Comparison of ENCODE assay signal across 9 mouse cellular contexts in the genomic region with DNA sequence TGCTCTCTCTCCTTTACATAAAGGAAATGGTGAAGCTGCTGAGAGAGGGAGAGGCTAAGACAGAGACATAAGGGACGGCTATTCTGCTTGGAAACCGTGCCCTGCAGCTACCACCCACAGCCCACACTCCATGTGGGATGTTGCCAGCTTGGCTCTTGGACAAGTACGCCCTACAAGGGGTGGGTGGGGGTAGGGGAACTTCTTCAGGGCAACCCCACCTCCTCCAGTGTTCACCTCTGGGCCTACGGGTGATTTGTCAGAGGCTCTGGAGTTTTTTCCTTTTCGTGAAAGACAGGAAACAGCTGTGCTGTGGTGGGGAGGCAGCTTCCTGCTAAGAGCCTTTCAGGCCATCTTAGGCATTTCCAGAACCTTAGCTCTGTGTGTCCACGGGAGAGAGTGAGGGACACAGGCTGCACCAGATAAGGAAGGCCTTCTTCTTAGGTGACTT. TPM values are rescaled to one million over a fixed set of nuclear protein-coding genes. Genes with fewer than 3 reads are reported as not detected.
DNase-seq lines count a peak whose midpoint lies in the region; ATAC-seq and TF ChIP-seq lines count a peak whose summit lies in the region.
"Had no signal": no experiment of that assay in that cellular context is flagged by ENCODE, and none has a peak within 500 bp of the region (broad histone marks: within the 10 kb centered on the region; RNA-seq: fewer than 3 reads in every experiment).

No protein-coding gene starts in this region.

- no peak for TF ChIP-seq CTCF in kidney, postnatal 0 days (IDR thresholded peaks at IDR 0.05; ENCODE audit: low read depth)
- TF ChIP-seq CTCF in lung, postnatal 0 days (IDR thresholded peaks at IDR 0.05) = no peak

- no peaks in the 10 kb centered on the region for H3K4me1 ChIP-seq in hindbrain, embryonic 11.5 days (replicated peaks; ENCODE audit: control insufficient read depth, insufficient read depth, low read length)
- H3K4me1 ChIP-seq in hindbrain, embryonic 12.5 days = peaks cover 3% of the 10 kb centered on the region; the same call in 1 of the 2 replicates
- H3K4me1 ChIP-seq in kidney, postnatal 0 days (replicated peaks; ENCODE audit: insufficient read depth, low read length) = no peaks in the 10 kb centered on the region
- H3K4me1 ChIP-seq in lung, postnatal 0 days (ENCODE audit: insufficient read depth, low read depth, low read length) = no peaks in the 10 kb centered on the region; the same call in 1 of the 2 replicates
- H3K4me1 ChIP-seq in midbrain, embryonic 11.5 days (ENCODE audit: control insufficient read depth, insufficient read depth, low read length) = no peaks in the 10 kb centered on the region

- no peaks in the 10 kb centered on the region for H3K9me3 ChIP-seq in hindbrain, embryonic 11.5 days (ENCODE audit: control insufficient read depth, low read length)
- no peaks in the 10 kb centered on the region for H3K9me3 ChIP-seq in hindbrain, embryonic 12.5 days (replicated peaks)
- H3K9me3 ChIP-seq in kidney, postnatal 0 days (replicated peaks; ENCODE audit: low read length) = no peaks in the 10 kb centered on the region
- no peaks in the 10 kb centered on the region for H3K9me3 ChIP-seq in lung, postnatal 0 days (ENCODE audit: low read length)
- no peaks in the 10 kb centered on the region for H3K9me3 ChIP-seq in midbrain, embryonic 11.5 days (ENCODE audit: control insufficient read depth, low read length)

- H3K9ac ChIP-seq in hindbrain, embryonic 11.5 days (ENCODE audit: low read depth, low read length) = no peak overlapping the region
- no peak overlapping the region for H3K9ac ChIP-seq in hindbrain, embryonic 12.5 days
- no peak overlapping the region for H3K9ac ChIP-seq in kidney, postnatal 0 days (ENCODE audit: low read depth, low read length)
- H3K9ac ChIP-seq in lung, postnatal 0 days (replicated peaks; ENCODE audit: low read depth) = no peak overlapping the region
- H3K9ac ChIP-seq in midbrain, embryonic 11.5 days (ENCODE audit: low read length) = no peak overlapping the region

- DNase-seq in hindbrain, embryonic 11.5 days (ENCODE audit: low spot score) = peak; percentile 10
- DNase-seq in adrenal gland, postnatal 25 days = peak; percentile 15
- peak; percentile 58 for DNase-seq in heart, adult 8-10 months (ENCODE audit: low spot score)
- DNase-seq in kidney, postnatal 0 days (ENCODE audit: low spot score) = peak; percentile 83
- DNase-seq in lung, postnatal 0 days (ENCODE audit: low spot score) = peak; percentile 88
- DNase-seq in midbrain, embryonic 11.5 days (ENCODE audit: low spot score, missing footprints) = no peak
- no peak for DNase-seq in cerebellum, postnatal 4 days (ENCODE audit: low spot score in 2 of 2)

- WGBS in hindbrain, embryonic 11.5 days = 54% methylated on average over 6 of the region's 6 CpGs
- WGBS in hindbrain, embryonic 12.5 days = 50% methylated on average over 6 of the region's 6 CpGs
- WGBS in kidney, postnatal 0 days = 5% methylated on average over 6 of the region's 6 CpGs
- WGBS in lung, postnatal 0 days = 12% methylated on average over 6 of the region's 6 CpGs
- 57% methylated on average over 6 of the region's 6 CpGs for WGBS in midbrain, embryonic 11.5 days

- H3K27ac ChIP-seq in hindbrain, embryonic 11.5 days (ENCODE audit: low read depth, low read length) = no peak overlapping the region
- H3K27ac ChIP-seq in hindbrain, embryonic 12.5 days = no peak overlapping the region
- peak overlapping the region; percentile 80 for H3K27ac ChIP-seq in kidney, postnatal 0 days
- H3K27ac ChIP-seq in lung, postnatal 0 days (ENCODE audit: low read length) = peak overlapping the region; percentile 60; the same call in 1 of the 2 replicates
- no peak overlapping the region for H3K27ac ChIP-seq in midbrain, embryonic 11.5 days (ENCODE audit: low read depth, low read length)

- peak; percentile 75 for TF ChIP-seq EP300 in lung, postnatal 0 days (IDR thresholded peaks at IDR 0.05)

- no peak overlapping the region for H3K4me3 ChIP-seq in hindbrain, embryonic 11.5 days (ENCODE audit: low read depth, low read length)
- H3K4me3 ChIP-seq in hindbrain, embryonic 12.5 days = no peak overlapping the region
- no peak overlapping the region for H3K4me3 ChIP-seq in kidney, postnatal 0 days (replicated peaks; ENCODE audit: low read depth, low read length)
- H3K4me3 ChIP-seq in lung, postnatal 0 days (ENCODE audit: low read depth, low read length) = no peak overlapping the region
- no peak overlapping the region for H3K4me3 ChIP-seq in midbrain, embryonic 11.5 days (ENCODE audit: low read depth, low read length)

- no peak for ATAC-seq in hindbrain, embryonic 11.5 days (ENCODE audit: low FRiP score)
- ATAC-seq in hindbrain, embryonic 12.5 days (ENCODE audit: low FRiP score) = no peak
- peak; percentile 54 for ATAC-seq in kidney, postnatal 0 days (replicated peaks; ENCODE audit: low FRiP score, low read depth)
- ATAC-seq in lung, postnatal 0 days = peak; percentile 92
- no peak for ATAC-seq in midbrain, embryonic 11.5 days (ENCODE audit: low FRiP score)

- no peaks in the 10 kb centered on the region for H3K36me3 ChIP-seq in hindbrain, embryonic 11.5 days (ENCODE audit: control insufficient read depth, insufficient read depth, low read length)
- no peaks in the 10 kb centered on the region for H3K36me3 ChIP-seq in hindbrain, embryonic 12.5 days
- no peaks in the 10 kb centered on the region for H3K36me3 ChIP-seq in kidney, postnatal 0 days (ENCODE audit: insufficient read depth, low read length)
- H3K36me3 ChIP-seq in lung, postnatal 0 days (ENCODE audit: insufficient read depth, low read length) = no peaks in the 10 kb centered on the region
- no peaks in the 10 kb centered on the region for H3K36me3 ChIP-seq in midbrain, embryonic 11.5 days (ENCODE audit: control insufficient read depth, insufficient read depth, low read length)

- H3K27me3 ChIP-seq in hindbrain, embryonic 11.5 days (ENCODE audit: control insufficient read depth, insufficient read depth, low read length) = no peaks in the 10 kb centered on the region
- H3K27me3 ChIP-seq in hindbrain, embryonic 12.5 days = no peaks in the 10 kb centered on the region
- H3K27me3 ChIP-seq in kidney, postnatal 0 days (ENCODE audit: insufficient read depth, low read length) = no peaks in the 10 kb centered on the region
- H3K27me3 ChIP-seq in lung, postnatal 0 days (replicated peaks; ENCODE audit: insufficient read depth, low read length) = no peaks in the 10 kb centered on the region
- H3K27me3 ChIP-seq in midbrain, embryonic 11.5 days (ENCODE audit: control insufficient read depth, insufficient read depth, low read length) = no peaks in the 10 kb centered on the region

- H3K4me2 ChIP-seq in hindbrain, embryonic 11.5 days (replicated peaks; ENCODE audit: low read depth, low read length) = no peak overlapping the region
- no peak overlapping the region for H3K4me2 ChIP-seq in hindbrain, embryonic 12.5 days (replicated peaks)
- peak overlapping the region; percentile 35; the same call in 1 of the 2 replicates for H3K4me2 ChIP-seq in kidney, postnatal 0 days (ENCODE audit: low read length)
- 0 out of 2 replicates have a peak overlapping the region, but pooled peaks have one; percentile 3 for H3K4me2 ChIP-seq in lung, postnatal 0 days (replicated peaks; ENCODE audit: low read depth, low read length)
- no peak overlapping the region for H3K4me2 ChIP-seq in midbrain, embryonic 11.5 days

RNA-seq across cellular contexts. Expression of a gene that starts 17.1 kb away (rescaled TPM):
- 262 and 270 TPM in 2 replicates for polyA plus RNA-seq in hindbrain, embryonic 11.5 days (2014; fragmentation: Nextera tagmentation; extraction: Ambion mirVana)
- polyA plus RNA-seq in hindbrain, embryonic 12.5 days (2016; fragmentation: Nextera tagmentation; extraction: Ambion mirVana) = 214 and 222 TPM in 2 replicates
- total RNA-seq in adrenal gland, postnatal 25 days (2021) = 62.6 and 66.6 TPM in 2 replicates
- total RNA-seq in heart, adult 8-10 months (2022) = 10 to 100 TPM; 29.5 to 31.1 (median 29.9) TPM
- polyA plus RNA-seq in kidney, postnatal 0 days (2015; fragmentation: Nextera tagmentation; extraction: Ambion mirVana) = 119 and 127 TPM in 2 replicates
- polyA plus RNA-seq in lung, postnatal 0 days (2015; fragmentation: Nextera tagmentation; extraction: Ambion mirVana) = 86.4 and 86.8 TPM in 2 replicates
- polyA plus RNA-seq in midbrain, embryonic 11.5 days (2014; fragmentation: Nextera tagmentation; extraction: Ambion mirVana) = 250 and 266 TPM in 2 replicates

RNA-seq across cellular contexts. Expression of a gene that starts 34.7 kb away (rescaled TPM):
- polyA plus RNA-seq in hindbrain, embryonic 11.5 days (2014; fragmentation: Nextera tagmentation; extraction: Ambion mirVana) = 0.85 and 1.0 TPM in 2 replicates
- polyA plus RNA-seq in hindbrain, embryonic 12.5 days (2016; fragmentation: Nextera tagmentation; extraction: Ambion mirVana) = 2.3 and 2.6 TPM in 2 replicates
- not detected in 2 replicates for total RNA-seq in adrenal gland, postnatal 25 days (2021)
- not detected for total RNA-seq in heart, adult 8-10 months (2022)
- polyA plus RNA-seq in kidney, postnatal 0 days (2015; fragmentation: Nextera tagmentation; extraction: Ambion mirVana) = not detected in 2 replicates
- polyA plus RNA-seq in lung, postnatal 0 days (2015; fragmentation: Nextera tagmentation; extraction: Ambion mirVana) = 0.81 and 1.1 TPM in 2 replicates
- polyA plus RNA-seq in midbrain, embryonic 11.5 days (2014; fragmentation: Nextera tagmentation; extraction: Ambion mirVana) = 0.90 and 1.5 TPM in 2 replicates
- total RNA-seq: ES-E14 had no signal

RNA-seq across cellular contexts. Expression of a gene that starts 45.1 kb away (rescaled TPM):
- 40.3 and 43.7 TPM in 2 replicates for polyA plus RNA-seq in hindbrain, embryonic 11.5 days (2014; fragmentation: Nextera tagmentation; extraction: Ambion mirVana)
- polyA plus RNA-seq in hindbrain, embryonic 12.5 days (2016; fragmentation: Nextera tagmentation; extraction: Ambion mirVana) = 42.5 and 44.6 TPM in 2 replicates
- total RNA-seq in adrenal gland, postnatal 25 days (2021) = 35.1 and 37.5 TPM in 2 replicates
- total RNA-seq in heart, adult 8-10 months (2022) = 1 to 10 TPM; 7.3 to 8.8 (median 8.0) TPM
- 42.8 and 43.1 TPM in 2 replicates for polyA plus RNA-seq in kidney, postnatal 0 days (2015; fragmentation: Nextera tagmentation; extraction: Ambion mirVana)
- 42.1 and 43.9 TPM in 2 replicates for polyA plus RNA-seq in lung, postnatal 0 days (2015; fragmentation: Nextera tagmentation; extraction: Ambion mirVana)
- 37.8 and 39.2 TPM in 2 replicates for polyA plus RNA-seq in midbrain, embryonic 11.5 days (2014; fragmentation: Nextera tagmentation; extraction: Ambion mirVana)

Comparison
In these comparisons a context has a peak if more than half of its experiments do, and no peak if none do; other contexts are left out.
1. ATAC-seq: peak in kidney, postnatal 0 days (single experiment) and lung, postnatal 0 days (single experiment); none in hindbrain, embryonic 11.5 days (single experiment), hindbrain, embryonic 12.5 days (single experiment) and midbrain, embryonic 11.5 days (single experiment).
2. DNase-seq: peak in hindbrain, embryonic 11.5 days (single experiment), adrenal gland, postnatal 25 days (single experiment), heart, adult 8-10 months (single experiment), kidney, postnatal 0 days (single experiment) and lung, postnatal 0 days (single experiment); none in midbrain, embryonic 11.5 days (single experiment) and cerebellum, postnatal 4 days (0 of 2).
3. H3K27ac ChIP-seq: peak in kidney, postnatal 0 days (single experiment) and lung, postnatal 0 days (single experiment); none in hindbrain, embryonic 11.5 days (single experiment), hindbrain, embryonic 12.5 days (single experiment) and midbrain, embryonic 11.5 days (single experiment).
4. H3K4me2 ChIP-seq: peak in kidney, postnatal 0 days (single experiment) and lung, postnatal 0 days (single experiment); none in hindbrain, embryonic 11.5 days (single experiment), hindbrain, embryonic 12.5 days (single experiment) and midbrain, embryonic 11.5 days (single experiment).